Mouse (Mus musculus): ENCODE results near the gene Sdhaf4. TPM values are rescaled to one million over a fixed set of nuclear protein-coding genes. Genes with fewer than 3 reads are reported as not detected.
A peak's percentile ranks its signal among the peaks of the same experiment; 100 is the strongest.

Sdhaf4 gene
- total RNA-seq, 2 experiments from 2014 or later, result 43.4 to 48.3 TPM

DNA sequence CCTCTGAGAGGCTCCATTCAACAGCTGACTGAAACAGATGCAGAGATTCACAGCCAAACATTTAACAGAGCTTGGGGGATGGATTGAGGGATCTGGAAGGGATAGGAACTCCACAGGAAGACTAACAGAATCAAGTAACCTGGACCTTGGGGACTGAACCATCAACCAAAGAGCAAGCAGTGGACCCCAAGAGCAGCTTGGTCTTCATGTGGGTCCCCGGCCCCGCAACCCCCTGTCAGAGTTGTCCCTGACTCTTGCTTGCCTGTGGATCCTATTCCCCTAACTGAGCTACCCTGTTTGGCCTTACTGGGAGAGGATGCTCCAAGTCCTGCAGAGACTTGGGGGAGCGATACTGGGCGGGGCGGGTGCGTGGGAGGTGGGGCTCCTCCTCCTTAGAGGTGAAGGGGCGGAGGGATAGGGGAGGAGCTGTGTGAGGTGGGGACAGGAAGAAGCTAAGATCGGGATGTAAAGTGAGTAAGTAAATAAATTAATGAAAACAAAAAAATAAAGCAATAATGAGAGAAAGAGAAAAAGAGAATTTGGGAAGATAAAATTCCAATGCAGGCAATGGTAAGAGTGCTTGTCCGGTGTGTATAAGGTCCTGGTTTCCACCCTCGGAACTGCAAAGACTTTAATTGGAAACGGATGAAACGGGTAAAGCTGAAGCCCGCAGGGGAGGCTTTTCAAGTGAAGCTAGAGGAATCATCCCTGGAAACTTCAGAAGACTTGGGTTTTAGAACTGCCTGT lies 46.6 kb downstream of the Sdhaf4 start:
- intact Hi-C loops (cut with DNase I), result no loop called here
- no peak for DNase-seq

DNA sequence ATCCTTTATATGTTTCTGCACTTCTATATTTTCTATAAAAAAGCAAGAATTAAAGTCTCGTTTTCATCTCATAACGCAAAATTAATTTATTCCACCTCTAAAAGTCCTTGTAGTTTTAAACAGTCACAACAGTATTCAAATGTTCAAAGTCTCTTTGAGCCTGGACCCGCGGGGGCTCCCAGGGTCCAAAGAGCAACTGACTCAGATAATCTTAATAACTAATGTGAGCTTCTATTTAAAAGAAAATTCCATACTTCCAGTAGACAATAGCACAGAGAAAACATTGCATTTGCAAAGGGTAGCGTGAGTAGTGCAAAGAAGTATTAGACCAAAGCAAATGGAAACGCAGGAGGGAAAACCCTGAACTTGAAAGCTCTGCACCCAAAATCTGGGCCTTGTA lies 47.4 kb downstream of the Sdhaf4 start:
- no peak for DNase-seq
- intact Hi-C loops (cut with DNase I), result no loop called here

DNA sequence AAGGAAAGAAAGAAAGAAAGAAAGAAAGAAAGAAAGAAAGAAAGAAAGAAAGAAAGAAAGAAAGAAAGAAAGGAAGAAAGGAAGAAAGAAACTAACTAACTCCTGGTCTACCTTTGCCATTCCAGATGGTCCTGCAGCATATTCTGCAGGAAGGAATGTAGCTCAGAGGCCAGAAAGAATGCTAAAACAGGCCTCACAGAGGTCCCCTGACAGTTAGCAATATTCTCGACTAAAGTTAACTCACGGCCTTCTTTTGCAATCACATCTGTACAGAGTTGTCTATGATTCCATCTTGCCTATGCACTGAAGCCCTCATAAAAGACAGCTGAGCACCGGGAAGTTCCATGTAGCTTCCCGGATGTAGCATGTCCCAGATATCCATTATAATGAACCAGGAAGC lies 49.9 kb downstream of the Sdhaf4 start:
- no peak for DNase-seq
- intact Hi-C loops (cut with DNase I), result no loop called here

DNA sequence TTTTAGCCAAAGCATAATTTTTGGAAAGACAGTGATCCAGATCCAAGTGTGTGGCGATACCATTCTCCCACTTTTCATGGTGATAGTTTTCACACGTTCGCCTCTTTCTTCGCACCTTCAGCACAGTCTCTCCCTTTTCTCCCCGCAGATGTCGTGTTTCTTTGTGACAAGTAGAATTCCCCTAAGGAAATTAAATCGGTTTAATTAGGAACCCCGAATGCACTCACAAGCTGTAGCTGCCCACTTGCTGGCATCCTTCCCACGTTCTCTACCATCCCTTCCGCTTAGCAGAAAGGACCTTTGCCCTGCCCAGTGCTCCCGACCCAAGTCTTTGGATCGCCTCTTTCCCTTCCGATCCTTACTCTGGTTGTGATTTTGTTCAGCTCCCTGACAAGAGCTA lies 51.5 kb downstream of the Sdhaf4 start:
- DNase-seq, result peak; percentile 6

DNA sequence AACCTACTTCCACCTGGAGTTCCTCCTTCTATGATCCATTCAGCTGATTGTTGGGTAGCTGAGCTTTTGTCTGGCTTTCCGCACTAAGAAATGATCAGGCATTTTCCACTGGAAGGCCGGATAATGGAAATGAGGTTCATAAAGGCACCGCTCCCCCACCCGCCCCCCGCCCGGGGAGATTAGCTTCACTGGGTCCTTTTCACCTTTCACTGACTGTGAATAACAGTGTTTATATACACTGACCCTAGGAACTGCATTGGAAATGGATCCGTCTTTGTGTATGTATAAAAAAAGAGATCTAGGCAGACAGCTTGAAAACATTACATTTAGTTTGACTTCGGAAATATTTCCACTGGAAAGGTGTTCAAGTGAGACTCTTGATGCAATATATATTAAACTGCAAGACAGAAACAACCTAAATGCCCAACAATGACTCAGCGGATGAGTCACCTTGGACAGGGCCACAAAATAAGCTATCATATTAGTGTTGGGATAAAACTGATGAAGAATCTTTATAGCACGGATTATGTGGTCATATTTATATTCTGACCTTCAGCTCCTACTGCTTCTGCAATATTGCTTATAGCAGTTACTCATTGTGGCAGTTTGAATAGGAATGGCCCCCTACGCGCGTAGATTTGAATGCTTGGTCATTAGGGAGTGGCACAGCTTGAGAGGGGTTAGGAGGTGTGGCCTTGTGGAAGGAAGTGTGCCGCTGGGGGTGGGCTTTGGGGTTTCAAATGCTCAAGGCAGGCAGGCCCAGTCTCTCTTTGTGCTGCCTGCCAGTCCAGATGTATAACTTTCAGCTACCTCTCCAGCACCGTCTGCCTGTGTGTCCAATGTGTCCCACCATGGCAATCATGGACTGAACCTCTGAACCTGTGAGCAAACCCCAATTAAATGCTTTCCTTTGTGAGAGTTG lies 56.4 kb downstream of the Sdhaf4 start:
- intact Hi-C loops (cut with DNase I), result no loop called here
- no peak for DNase-seq

More for the DNA sequence above, 51.5 kb downstream of the Sdhaf4 start:
- intact Hi-C loops (cut with DNase I), result no loop called here

DNA sequence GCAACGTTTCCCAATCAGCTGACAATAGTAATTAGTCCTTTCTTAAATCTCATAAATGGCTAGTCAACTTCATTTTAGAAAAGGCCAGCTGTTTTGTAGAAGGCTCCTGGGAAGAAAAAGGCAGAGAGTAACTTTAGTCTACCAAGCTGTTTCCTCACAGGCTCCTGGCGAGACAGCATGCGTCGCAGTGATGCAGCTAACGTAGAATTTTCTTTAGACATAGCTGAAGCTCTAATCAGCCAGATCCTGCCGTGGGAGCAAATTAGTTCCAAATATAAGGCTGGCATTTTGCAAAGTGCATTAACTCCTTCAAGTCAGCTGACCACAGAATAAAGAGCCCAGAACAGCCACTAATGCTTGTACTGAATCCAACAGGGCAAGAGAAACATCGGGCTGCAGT lies 57.2 kb downstream of the Sdhaf4 start:
- intact Hi-C loops (cut with DNase I), result no loop called here
- no peak for DNase-seq

Other genes starting within 250 kb of the Sdhaf4 start
- 10 to 100 TPM; 16.6 to 19.9 TPM for gene B3gat2, start 243.9 kb downstream of the Sdhaf4 start, total RNA-seq (2021)
- 100 to 1,000 TPM; 207 to 219 TPM for gene Smap1, start 83.3 kb downstream of the Sdhaf4 start, total RNA-seq (2021)
- 10 to 100 TPM; 42.8 to 43.2 TPM for gene Fam135a, start 94.7 kb upstream of the Sdhaf4 start, total RNA-seq (2021)
- 1 to 10 TPM; 2.0 to 3.0 TPM for gene Col9a1, start 172.0 kb upstream of the Sdhaf4 start, total RNA-seq (2021)

Measured in left cerebral cortex, postnatal 4 days (tissue).